Mouse (Mus musculus): Measurements from ENCODE around the gene Zbtb18. TPM values are rescaled to one million over a fixed set of nuclear protein-coding genes. Genes with fewer than 3 reads are reported as not detected.

Gene Zbtb18
- polyA plus RNA-seq, 1 experiment from 2014 or later, result 3.2 TPM

GRCm38 (mm10) chr1:177427862-177428261 is 14.3 kb upstream of the Zbtb18 start:
- 74% methylated on average over 5 of the region's 5 CpGs for WGBS
- Histone ChIP-seq H3K27me3 (ENCODE audit: control insufficient read depth, insufficient read depth, low read length) (no peaks in the 10 kb centered on the region), H3K4me1 (ENCODE audit: control insufficient read depth, insufficient read depth, low read length) (no peaks in the 10 kb centered on the region), H3K27ac (ENCODE audit: low read length) (no peak overlapping the region), H3K4me3 (ENCODE audit: low read depth, low read length) (no peak overlapping the region), H3K9ac (replicated peaks; ENCODE audit: low read depth, low read length) (no peak overlapping the region), H3K9me3 (ENCODE audit: control insufficient read depth, low read depth, low read length) (no peaks in the 10 kb centered on the region), H3K4me2 (replicated peaks; ENCODE audit: low read depth, low read length) (no peak overlapping the region), H3K36me3 (ENCODE audit: control insufficient read depth, insufficient read depth, low read length) (no peaks in the 10 kb centered on the region)
- no peak for ATAC-seq (ENCODE audit: insufficient number of reproducible peaks, insufficient read depth, low FRiP score, low read depth)

GRCm38 (mm10) chr1:177428338-177428737 is 13.8 kb upstream of the Zbtb18 start:
- no peak overlapping the region for H3K4me3 ChIP-seq (ENCODE audit: low read depth, low read length)
- 76% methylated on average over 14 of the region's 14 CpGs for WGBS
- H3K9me3 ChIP-seq (ENCODE audit: control insufficient read depth, low read depth, low read length), result no peaks in the 10 kb centered on the region
- no peak overlapping the region for H3K9ac ChIP-seq (replicated peaks; ENCODE audit: low read depth, low read length)
- ATAC-seq (ENCODE audit: insufficient number of reproducible peaks, insufficient read depth, low FRiP score, low read depth), result no peak
- no peaks in the 10 kb centered on the region for H3K4me1 ChIP-seq (ENCODE audit: control insufficient read depth, insufficient read depth, low read length)
- no peak overlapping the region for H3K27ac ChIP-seq (ENCODE audit: low read length)
- H3K4me2 ChIP-seq (replicated peaks; ENCODE audit: low read depth, low read length), result no peak overlapping the region
- no peaks in the 10 kb centered on the region for H3K36me3 ChIP-seq (ENCODE audit: control insufficient read depth, insufficient read depth, low read length)
- no peaks in the 10 kb centered on the region for H3K27me3 ChIP-seq (ENCODE audit: control insufficient read depth, insufficient read depth, low read length)

- ATAC-seq (ENCODE audit: insufficient number of reproducible peaks, insufficient read depth, low FRiP score, low read depth), result no peak
- Histone ChIP-seq H3K4me2 (replicated peaks; ENCODE audit: low read depth, low read length) (no peak overlapping the region), H3K36me3 (ENCODE audit: control insufficient read depth, insufficient read depth, low read length) (no peaks in the 10 kb centered on the region), H3K27me3 (ENCODE audit: control insufficient read depth, insufficient read depth, low read length) (no peaks in the 10 kb centered on the region), H3K4me3 (ENCODE audit: low read depth, low read length) (no peak overlapping the region), H3K4me1 (ENCODE audit: control insufficient read depth, insufficient read depth, low read length) (no peaks in the 10 kb centered on the region), H3K9me3 (ENCODE audit: control insufficient read depth, low read depth, low read length) (no peaks in the 10 kb centered on the region), H3K9ac (replicated peaks; ENCODE audit: low read depth, low read length) (no peak overlapping the region), H3K27ac (ENCODE audit: low read length) (no peak overlapping the region)
- 70% methylated on average over 4 of the region's 4 CpGs for WGBS
Measured at GRCm38 (mm10) chr1:177429067-177429466, 13.1 kb upstream of the Zbtb18 start.

- Histone ChIP-seq H3K4me1 (ENCODE audit: control insufficient read depth, insufficient read depth, low read length) (peaks cover 6% of the 10 kb centered on the region), H3K27ac (ENCODE audit: low read length) (no peak overlapping the region), H3K4me3 (ENCODE audit: low read depth, low read length) (no peak overlapping the region), H3K4me2 (replicated peaks; ENCODE audit: low read depth, low read length) (peak overlapping the region; percentile 56), H3K9me3 (ENCODE audit: control insufficient read depth, low read depth, low read length) (no peaks in the 10 kb centered on the region), H3K27me3 (ENCODE audit: control insufficient read depth, insufficient read depth, low read length) (no peaks in the 10 kb centered on the region), H3K9ac (replicated peaks; ENCODE audit: low read depth, low read length) (no peak overlapping the region), H3K36me3 (ENCODE audit: control insufficient read depth, insufficient read depth, low read length) (no peaks in the 10 kb centered on the region)
- ATAC-seq (ENCODE audit: insufficient number of reproducible peaks, insufficient read depth, low FRiP score, low read depth), result no peak
- WGBS, result 0% methylated on average over 2 of the region's 2 CpGs
Measured at GRCm38 (mm10) chr1:177440411-177440810, 1.7 kb upstream of the Zbtb18 start.

GRCm38 (mm10) chr1:177440981-177441491 is 1.1 kb upstream of the Zbtb18 start:
- H3K36me3 ChIP-seq (ENCODE audit: control insufficient read depth, insufficient read depth, low read length), result no peaks in the 10 kb centered on the region
- no peaks in the 10 kb centered on the region for H3K9me3 ChIP-seq (ENCODE audit: control insufficient read depth, low read depth, low read length)
- H3K9ac ChIP-seq (replicated peaks; ENCODE audit: low read depth, low read length), result peak overlapping the region; percentile 76
- H3K4me2 ChIP-seq (replicated peaks; ENCODE audit: low read depth, low read length), result peak overlapping the region; percentile 56
- WGBS, result under 1% methylated on average over 6 of the region's 6 CpGs
- H3K4me3 ChIP-seq (ENCODE audit: low read depth, low read length), result peak overlapping the region; percentile 69
- no peak for ATAC-seq (ENCODE audit: insufficient number of reproducible peaks, insufficient read depth, low FRiP score, low read depth)
- peak overlapping the region; percentile 98 for H3K27ac ChIP-seq (ENCODE audit: low read length)
- peaks cover 8% of the 10 kb centered on the region for H3K4me1 ChIP-seq (ENCODE audit: control insufficient read depth, insufficient read depth, low read length)
- H3K27me3 ChIP-seq (ENCODE audit: control insufficient read depth, insufficient read depth, low read length), result no peaks in the 10 kb centered on the region

GRCm38 (mm10) chr1:177441492-177442195 is 507 bp upstream of the Zbtb18 start:
- ATAC-seq (ENCODE audit: insufficient number of reproducible peaks, insufficient read depth, low FRiP score, low read depth), result peak; percentile 99

GRCm38 (mm10) chr1:177442821-177443723 is 921 bp downstream of the Zbtb18 start:
- H3K4me2 ChIP-seq (replicated peaks; ENCODE audit: low read depth, low read length), result peak overlapping the region; percentile 89
- under 1% methylated on average over 51 of the region's 62 CpGs for WGBS
- H3K27ac ChIP-seq (ENCODE audit: low read length), result peak overlapping the region; percentile 63
- no peaks in the 10 kb centered on the region for H3K27me3 ChIP-seq (ENCODE audit: control insufficient read depth, insufficient read depth, low read length)
- H3K9me3 ChIP-seq (ENCODE audit: control insufficient read depth, low read depth, low read length), result no peaks in the 10 kb centered on the region
- ATAC-seq (ENCODE audit: insufficient number of reproducible peaks, insufficient read depth, low FRiP score, low read depth), result no peak
- peak overlapping the region; percentile 70 for H3K4me3 ChIP-seq (ENCODE audit: low read depth, low read length)
- peaks cover 10% of the 10 kb centered on the region; the same call in 1 of the 2 replicates for H3K36me3 ChIP-seq (ENCODE audit: control insufficient read depth, insufficient read depth, low read length)
- H3K4me1 ChIP-seq (ENCODE audit: control insufficient read depth, insufficient read depth, low read length), result peaks cover 15% of the 10 kb centered on the region
- H3K9ac ChIP-seq (replicated peaks; ENCODE audit: low read depth, low read length), result peak overlapping the region; percentile 87

More at GRCm38 (mm10) chr1:177441492-177442195, 507 bp upstream of the Zbtb18 start:
- Histone ChIP-seq H3K4me1 (ENCODE audit: control insufficient read depth, insufficient read depth, low read length) (peaks cover 8% of the 10 kb centered on the region), H3K27me3 (ENCODE audit: control insufficient read depth, insufficient read depth, low read length) (no peaks in the 10 kb centered on the region), H3K4me3 (ENCODE audit: low read depth, low read length) (peak overlapping the region; percentile 69), H3K9me3 (ENCODE audit: control insufficient read depth, low read depth, low read length) (no peaks in the 10 kb centered on the region), H3K9ac (replicated peaks; ENCODE audit: low read depth, low read length) (peak overlapping the region; percentile 76), H3K36me3 (ENCODE audit: control insufficient read depth, insufficient read depth, low read length) (no peaks in the 10 kb centered on the region), H3K27ac (ENCODE audit: low read length) (peak overlapping the region; percentile 98), H3K4me2 (replicated peaks; ENCODE audit: low read depth, low read length) (peak overlapping the region; percentile 56)
- under 1% methylated on average over 73 of the region's 87 CpGs for whole genome bisulfite sequencing

GRCm38 (mm10) chr1:177443724-177444482 is 1.8 kb downstream of the Zbtb18 start:
- H3K27ac ChIP-seq (ENCODE audit: low read length), result peak overlapping the region; percentile 2; the same call in 1 of the 2 replicates
- H3K4me2 ChIP-seq (replicated peaks; ENCODE audit: low read depth, low read length), result peak overlapping the region; percentile 89
- H3K4me3 ChIP-seq (ENCODE audit: low read depth, low read length), result peak overlapping the region; percentile 70
- WGBS, result 22% methylated on average over 9 of the region's 9 CpGs
- H3K27me3 ChIP-seq (ENCODE audit: control insufficient read depth, insufficient read depth, low read length), result no peaks in the 10 kb centered on the region
- 0 out of 2 replicates have a peak overlapping the region, but pooled peaks have one; percentile 87 for H3K9ac ChIP-seq (replicated peaks; ENCODE audit: low read depth, low read length)
- ATAC-seq (ENCODE audit: insufficient number of reproducible peaks, insufficient read depth, low FRiP score, low read depth), result no peak
- no peaks in the 10 kb centered on the region for H3K9me3 ChIP-seq (ENCODE audit: control insufficient read depth, low read depth, low read length)
- H3K4me1 ChIP-seq (ENCODE audit: control insufficient read depth, insufficient read depth, low read length), result peaks cover 15% of the 10 kb centered on the region
- H3K36me3 ChIP-seq (ENCODE audit: control insufficient read depth, insufficient read depth, low read length), result peaks cover 14% of the 10 kb centered on the region
